Comparison of ENCODE assay signal across 8 mouse cellular contexts in the genomic region with DNA sequence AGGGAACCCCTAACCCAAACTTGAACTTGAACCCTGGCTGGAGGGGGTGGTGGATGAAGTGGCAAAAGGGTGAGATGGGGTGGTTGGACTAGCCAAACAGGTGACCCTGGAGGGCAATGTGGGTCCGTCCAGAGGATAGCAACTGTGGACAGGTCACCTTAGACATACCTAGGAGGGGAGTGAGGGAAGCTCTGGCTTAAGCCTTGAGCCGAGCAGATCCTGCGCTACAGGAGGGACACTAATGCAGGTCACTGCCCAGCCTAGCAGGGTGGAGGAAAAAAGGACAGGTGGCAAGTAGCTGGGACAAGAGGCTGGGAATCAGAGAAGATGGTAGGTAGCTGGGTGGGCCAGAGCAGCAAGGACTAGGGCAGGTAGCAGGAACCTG. TPM values are rescaled to one million over a fixed set of nuclear protein-coding genes. Genes with fewer than 3 reads are reported as not detected.
DNase-seq lines count a peak whose midpoint lies in the region; ATAC-seq lines count a peak whose summit lies in the region.

No protein-coding gene starts in this region.

- DNase-seq in kidney, postnatal 10 days: no peak
- DNase-seq in embryonic facial prominence, embryonic 10.5 days (ENCODE audit: low spot score): no peak
- DNase-seq in thymus, postnatal 0 days (ENCODE audit: low spot score): no peak
- DNase-seq in layer of hippocampus, postnatal 10 days (ENCODE audit: low spot score in 2 of 2): no peak
- no peak for DNase-seq in gastrocnemius, postnatal 25 days

- H3K9ac ChIP-seq in kidney, embryonic 15.5 days: peak overlapping the region; percentile 99
- H3K9ac ChIP-seq in hindbrain, embryonic 15.5 days: peak overlapping the region; percentile 100
- peak overlapping the region; percentile 98 for H3K9ac ChIP-seq in midbrain, embryonic 16.5 days (ENCODE audit: low read depth, low read length)

- no peaks in the 10 kb centered on the region for H3K9me3 ChIP-seq in kidney, embryonic 15.5 days (replicated peaks)
- no peaks in the 10 kb centered on the region for H3K9me3 ChIP-seq in embryonic facial prominence, embryonic 10.5 days
- no peaks in the 10 kb centered on the region for H3K9me3 ChIP-seq in hindbrain, embryonic 15.5 days
- no peaks in the 10 kb centered on the region for H3K9me3 ChIP-seq in midbrain, embryonic 16.5 days (replicated peaks; ENCODE audit: control insufficient read depth, low read length, poor library complexity, severe bottlenecking)

- peak overlapping the region; percentile 91; the same call in 1 of the 2 replicates for H3K27ac ChIP-seq in kidney, embryonic 15.5 days
- peak overlapping the region; percentile 96 for H3K27ac ChIP-seq in embryonic facial prominence, embryonic 10.5 days (replicated peaks)
- H3K27ac ChIP-seq in hindbrain, embryonic 15.5 days (replicated peaks): peak overlapping the region; percentile 90; the same call in 1 of the 2 replicates
- no peak overlapping the region for H3K27ac ChIP-seq in midbrain, embryonic 16.5 days (ENCODE audit: low read length)

- 10% methylated on average over 3 of the region's 3 CpGs for WGBS in kidney, embryonic 15.5 days
- WGBS in embryonic facial prominence, embryonic 10.5 days: 33% methylated on average over 3 of the region's 3 CpGs
- WGBS in hindbrain, embryonic 15.5 days: 38% methylated on average over 3 of the region's 3 CpGs
- WGBS in midbrain, embryonic 16.5 days: 30% methylated on average over 3 of the region's 3 CpGs

- H3K36me3 ChIP-seq in kidney, embryonic 15.5 days: peaks cover 26% of the 10 kb centered on the region
- H3K36me3 ChIP-seq in embryonic facial prominence, embryonic 10.5 days (replicated peaks): peaks cover 47% of the 10 kb centered on the region
- no peaks in the 10 kb centered on the region for H3K36me3 ChIP-seq in hindbrain, embryonic 15.5 days
- peaks cover 3% of the 10 kb centered on the region; the same call in 1 of the 2 replicates for H3K36me3 ChIP-seq in midbrain, embryonic 16.5 days (ENCODE audit: control insufficient read depth, insufficient read depth, low read length)

- H3K4me3 ChIP-seq in kidney, embryonic 15.5 days (replicated peaks): peak overlapping the region; percentile 99
- H3K4me3 ChIP-seq in embryonic facial prominence, embryonic 10.5 days: peak overlapping the region; percentile 99
- peak overlapping the region; percentile 100 for H3K4me3 ChIP-seq in hindbrain, embryonic 15.5 days
- H3K4me3 ChIP-seq in midbrain, embryonic 16.5 days (ENCODE audit: low read depth, low read length): peak overlapping the region; percentile 100

- H3K27me3 ChIP-seq in kidney, embryonic 15.5 days: no peaks in the 10 kb centered on the region
- H3K27me3 ChIP-seq in embryonic facial prominence, embryonic 10.5 days (replicated peaks; ENCODE audit: low read depth, poor library complexity, severe bottlenecking): no peaks in the 10 kb centered on the region
- no peaks in the 10 kb centered on the region for H3K27me3 ChIP-seq in hindbrain, embryonic 15.5 days
- no peaks in the 10 kb centered on the region for H3K27me3 ChIP-seq in midbrain, embryonic 16.5 days (ENCODE audit: control insufficient read depth, insufficient read depth, low read depth, low read length)

- peak overlapping the region; percentile 96 for H3K4me2 ChIP-seq in kidney, embryonic 15.5 days
- H3K4me2 ChIP-seq in hindbrain, embryonic 15.5 days: peak overlapping the region; percentile 99
- H3K4me2 ChIP-seq in midbrain, embryonic 16.5 days (ENCODE audit: low read length): peak overlapping the region; percentile 100

- H3K4me1 ChIP-seq in kidney, embryonic 15.5 days: peaks cover 53% of the 10 kb centered on the region
- peaks cover 59% of the 10 kb centered on the region for H3K4me1 ChIP-seq in embryonic facial prominence, embryonic 10.5 days
- peaks cover 56% of the 10 kb centered on the region for H3K4me1 ChIP-seq in hindbrain, embryonic 15.5 days (replicated peaks)
- H3K4me1 ChIP-seq in midbrain, embryonic 16.5 days (ENCODE audit: control insufficient read depth, insufficient read depth, low read length): peaks cover 38% of the 10 kb centered on the region

- ATAC-seq in kidney, embryonic 15.5 days (replicated peaks; ENCODE audit: low FRiP score): no peak
- ATAC-seq in hindbrain, embryonic 15.5 days (ENCODE audit: low FRiP score, low read depth): no peak
- ATAC-seq in midbrain, embryonic 16.5 days: no peak

RNA-seq across cellular contexts. Expression of a gene that starts 1.1 kb away (rescaled TPM):
- 17.1 and 17.2 TPM in 2 replicates for polyA plus RNA-seq in kidney, embryonic 15.5 days (2015; fragmentation: Nextera tagmentation; extraction: Ambion mirVana)
- polyA plus RNA-seq in embryonic facial prominence, embryonic 10.5 days (2016; fragmentation: Nextera tagmentation; extraction: Ambion mirVana): 21.9 and 22.1 TPM in 2 replicates
- polyA plus RNA-seq in hindbrain, embryonic 15.5 days (2015; fragmentation: Nextera tagmentation; extraction: Ambion mirVana): 14.5 and 15.1 TPM in 2 replicates
- polyA plus RNA-seq in midbrain, embryonic 16.5 days (2015; fragmentation: Nextera tagmentation; extraction: Ambion mirVana): 11.3 and 11.6 TPM in 2 replicates
- polyA plus RNA-seq in thymus, postnatal 0 days (2015; fragmentation: Nextera tagmentation; extraction: Ambion mirVana): 16.4 and 22.6 TPM in 2 replicates
- 10 to 100 TPM; 50.8 to 51.0 TPM for total RNA-seq in layer of hippocampus, postnatal 10 days (2021)
- total RNA-seq in gastrocnemius, postnatal 25 days (2021): 10 to 100 TPM; 28.9 to 29.5 TPM

RNA-seq across cellular contexts. Expression of a gene that starts 21.4 kb away (rescaled TPM):
- 0.40 and 1.5 TPM in 2 replicates for polyA plus RNA-seq in kidney, embryonic 15.5 days (2015; fragmentation: Nextera tagmentation; extraction: Ambion mirVana)
- 0.19 and 0.37 TPM in 2 replicates for polyA plus RNA-seq in embryonic facial prominence, embryonic 10.5 days (2016; fragmentation: Nextera tagmentation; extraction: Ambion mirVana)
- 0.27 and 0.47 TPM in 2 replicates for polyA plus RNA-seq in hindbrain, embryonic 15.5 days (2015; fragmentation: Nextera tagmentation; extraction: Ambion mirVana)
- 0.36 and 0.47 TPM in 2 replicates for polyA plus RNA-seq in midbrain, embryonic 16.5 days (2015; fragmentation: Nextera tagmentation; extraction: Ambion mirVana)
- polyA plus RNA-seq in thymus, postnatal 0 days (2015; fragmentation: Nextera tagmentation; extraction: Ambion mirVana): 1.6 and 2.2 TPM in 2 replicates
- under 1 TPM in 1 of 2 experiments, not detected in 1; 0.31 TPM for total RNA-seq in layer of hippocampus, postnatal 10 days (2021)
- 10 to 100 TPM in 1 of 2 experiments, 1 to 10 TPM in 1; 5.9 to 14.7 TPM for total RNA-seq in gastrocnemius, postnatal 25 days (2021)

RNA-seq across cellular contexts. Expression of a gene that starts 22.4 kb away (rescaled TPM):
- 5.2 and 6.2 TPM in 2 replicates for polyA plus RNA-seq in kidney, embryonic 15.5 days (2015; fragmentation: Nextera tagmentation; extraction: Ambion mirVana)
- 5.6 and 5.7 TPM in 2 replicates for polyA plus RNA-seq in embryonic facial prominence, embryonic 10.5 days (2016; fragmentation: Nextera tagmentation; extraction: Ambion mirVana)
- 2.8 and 7.8 TPM in 2 replicates for polyA plus RNA-seq in hindbrain, embryonic 15.5 days (2015; fragmentation: Nextera tagmentation; extraction: Ambion mirVana)
- 2.5 and 7.0 TPM in 2 replicates for polyA plus RNA-seq in midbrain, embryonic 16.5 days (2015; fragmentation: Nextera tagmentation; extraction: Ambion mirVana)
- polyA plus RNA-seq in thymus, postnatal 0 days (2015; fragmentation: Nextera tagmentation; extraction: Ambion mirVana): 0.13 TPM in 1 of 2 replicates, not detected in the other
- 10 to 100 TPM; 13.2 to 23.5 TPM for total RNA-seq in layer of hippocampus, postnatal 10 days (2021)
- 1 to 10 TPM in 1 of 2 experiments, under 1 TPM in 1; 0.72 to 2.5 TPM for total RNA-seq in gastrocnemius, postnatal 25 days (2021)

RNA-seq across cellular contexts. Expression of a gene that starts 36.4 kb away (rescaled TPM):
- polyA plus RNA-seq in kidney, embryonic 15.5 days (2015; fragmentation: Nextera tagmentation; extraction: Ambion mirVana): 2.6 and 4.0 TPM in 2 replicates
- 2.3 and 4.1 TPM in 2 replicates for polyA plus RNA-seq in embryonic facial prominence, embryonic 10.5 days (2016; fragmentation: Nextera tagmentation; extraction: Ambion mirVana)
- polyA plus RNA-seq in hindbrain, embryonic 15.5 days (2015; fragmentation: Nextera tagmentation; extraction: Ambion mirVana): 37.8 and 43.2 TPM in 2 replicates
- 40.3 and 42.1 TPM in 2 replicates for polyA plus RNA-seq in midbrain, embryonic 16.5 days (2015; fragmentation: Nextera tagmentation; extraction: Ambion mirVana)
- polyA plus RNA-seq in thymus, postnatal 0 days (2015; fragmentation: Nextera tagmentation; extraction: Ambion mirVana): 0.19 and 0.40 TPM in 2 replicates
- total RNA-seq in layer of hippocampus, postnatal 10 days (2021): 10 to 100 TPM; 94.6 to 99.0 TPM
- 10 to 100 TPM; 13.8 to 15.8 TPM for total RNA-seq in gastrocnemius, postnatal 25 days (2021)

RNA-seq across cellular contexts. Expression of a gene that starts 49.7 kb away (rescaled TPM):
- 320 and 327 TPM in 2 replicates for polyA plus RNA-seq in kidney, embryonic 15.5 days (2015; fragmentation: Nextera tagmentation; extraction: Ambion mirVana)
- polyA plus RNA-seq in embryonic facial prominence, embryonic 10.5 days (2016; fragmentation: Nextera tagmentation; extraction: Ambion mirVana): 293 and 297 TPM in 2 replicates
- 291 and 295 TPM in 2 replicates for polyA plus RNA-seq in hindbrain, embryonic 15.5 days (2015; fragmentation: Nextera tagmentation; extraction: Ambion mirVana)
- polyA plus RNA-seq in midbrain, embryonic 16.5 days (2015; fragmentation: Nextera tagmentation; extraction: Ambion mirVana): 261 and 268 TPM in 2 replicates
- polyA plus RNA-seq in thymus, postnatal 0 days (2015; fragmentation: Nextera tagmentation; extraction: Ambion mirVana): 314 and 316 TPM in 2 replicates
- 100 to 1,000 TPM; 122 to 145 TPM for total RNA-seq in layer of hippocampus, postnatal 10 days (2021)
- total RNA-seq in gastrocnemius, postnatal 25 days (2021): 100 to 1,000 TPM; 113 to 119 TPM
